18 mouse cellular contexts compared by ENCODE assay signal in the genomic region with DNA sequence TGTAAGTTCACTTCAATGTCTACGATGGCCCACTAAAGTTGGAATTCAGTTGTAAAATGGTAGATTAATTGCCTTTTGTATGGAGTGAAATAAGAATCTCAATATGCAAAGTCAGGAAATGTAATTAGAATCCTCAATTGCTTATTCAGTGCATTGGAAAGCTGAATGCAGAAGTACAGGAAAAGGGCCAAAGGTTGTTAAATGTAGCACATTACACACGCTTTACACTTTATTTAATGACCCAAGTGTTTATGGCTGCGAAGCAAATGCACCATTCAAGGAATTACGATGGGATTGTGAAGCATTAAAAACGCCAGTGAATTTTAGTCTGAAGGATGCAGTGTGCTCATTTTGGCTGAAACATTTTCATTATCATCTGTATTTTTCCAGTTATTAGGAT.
"Had no signal": no experiment of that assay in that cellular context is flagged by ENCODE, and none has a peak within 500 bp of the region (broad histone marks: within the 10 kb centered on the region; RNA-seq: fewer than 3 reads in every experiment).

No protein-coding gene starts in this region.

- H3K36me3 ChIP-seq: midbrain, embryonic 10.5 days; midbrain, embryonic 12.5 days; neural tube, embryonic 12.5 days had no signal

- H3K4me3 ChIP-seq: midbrain, embryonic 10.5 days; midbrain, embryonic 12.5 days; myocyte; neural tube, embryonic 12.5 days had no signal

- H3K4me1 ChIP-seq: midbrain, embryonic 10.5 days; midbrain, embryonic 12.5 days; neural tube, embryonic 12.5 days had no signal

- H3K4me2 ChIP-seq: lung, embryonic 14.5 days; midbrain, embryonic 12.5 days; neural tube, embryonic 12.5 days had no signal

- H3K27me3 ChIP-seq: midbrain, embryonic 12.5 days; neural tube, embryonic 12.5 days had no signal

- ATAC-seq: midbrain, embryonic 16.5 days had no signal

- H3K27ac ChIP-seq: midbrain, embryonic 10.5 days; midbrain, embryonic 12.5 days; neural tube, embryonic 12.5 days had no signal

- H3K9me3 ChIP-seq: midbrain, embryonic 10.5 days; midbrain, embryonic 12.5 days; neural tube, embryonic 12.5 days had no signal

- H3K9ac ChIP-seq: lung, embryonic 14.5 days; midbrain, embryonic 12.5 days; neural tube, embryonic 12.5 days had no signal

- DNase-seq: lung, adult 18-20 months; lung, embryonic 14.5 days; lung, postnatal 10 days; lung, postnatal 4 days; midbrain, embryonic 14.5 days; retina, postnatal 1 day; right cerebral cortex, adult 18-20 months; right cerebral cortex, postnatal 25 days; right cerebral cortex, postnatal 4 days; spleen, adult 18-20 months; thymus, adult 18-20 months; thymus, postnatal 14 days; thymus, postnatal 36 days had no signal
